Mouse (Mus musculus) megakaryocyte progenitor cell, adult 5-6 weeks (primary cell): ENCODE data around the gene Tnnt2. TPM values are rescaled to one million over a fixed set of nuclear protein-coding genes. Genes with fewer than 3 reads are reported as not detected.

Experiments
- ATAC-seq: replicated peaks from 2 replicates; pipeline ENCODE4 v1.8.0; 2016; ENCODE audit warnings: mild to moderate bottlenecking, moderate TSS enrichment, inconsistent platforms; ENCODE audit not compliant: poor library complexity
- total RNA-seq, 2 experiments: library from RNA; stranded (forward) in 1 of 2; stranded (reverse) in 1 of 2; fragments of 157-497, 149-512 nt in 1 of 2; fragments of 200-1000 nt in 1 of 2; gene quantifications; 2 replicates each; pipeline versions ENCODE4 v1.2.3 to v1.2.4; 2015 to 2017

The Tnnt2 gene
- total RNA-seq, 2 experiments from 2014 or later = not detected

GRCm38 (mm10) chr1:135895367-135895766 lies 59.2 kb downstream of the Tnnt2 start:
- ATAC-seq = 0 out of 2 replicates have a peak, but pooled peaks have one; percentile 9

- ATAC-seq = no peak
These were observed 63.1 kb downstream of the Tnnt2 start for GRCm38 (mm10) chr1:135899295-135899694.

GRCm38 (mm10) chr1:135899991-135900515 lies 63.9 kb downstream of the Tnnt2 start:
- ATAC-seq = no peak

Other genes starting within 250 kb of the Tnnt2 start
- 15.7 and 16.9 TPM in 2 replicates for gene Nav1, start 229.1 kb upstream of the Tnnt2 start, total RNA-seq (2015)
- gene Nav1, start 229.1 kb upstream of the Tnnt2 start, total RNA-seq (2017) = 2.0 and 2.8 TPM in 2 replicates
- gene Csrp1, start 116.3 kb upstream of the Tnnt2 start, total RNA-seq (2015) = 103 and 106 TPM in 2 replicates
- 104 and 113 TPM in 2 replicates for gene Csrp1, start 116.3 kb upstream of the Tnnt2 start, total RNA-seq (2017)
- 0.61 and 1.1 TPM in 2 replicates for gene Phlda3, start 70.2 kb upstream of the Tnnt2 start, total RNA-seq (2015)
- not detected in 2 replicates for gene Phlda3, start 70.2 kb upstream of the Tnnt2 start, total RNA-seq (2017)
- not detected in 2 replicates for gene Tnni1, start 56.9 kb upstream of the Tnnt2 start, total RNA-seq (2015)
- gene Tnni1, start 56.9 kb upstream of the Tnnt2 start, total RNA-seq (2017) = not detected in 2 replicates
- gene Lad1, start 17.8 kb upstream of the Tnnt2 start, total RNA-seq (2015) = not detected in 2 replicates
- gene Lad1, start 17.8 kb upstream of the Tnnt2 start, total RNA-seq (2017) = not detected in 2 replicates
- not detected in 2 replicates for gene Pkp1, start 82.9 kb downstream of the Tnnt2 start, total RNA-seq (2015)
- not detected in 2 replicates for gene Pkp1, start 82.9 kb downstream of the Tnnt2 start, total RNA-seq (2017)
- not detected in 2 replicates for gene Igfn1, start 170.0 kb downstream of the Tnnt2 start, total RNA-seq (2015)
- gene Igfn1, start 170.0 kb downstream of the Tnnt2 start, total RNA-seq (2017) = not detected in 2 replicates
- 5.8 and 12.7 TPM in 2 replicates for gene Tmem9, start 171.8 kb downstream of the Tnnt2 start, total RNA-seq (2015)
- 5.1 and 9.2 TPM in 2 replicates for gene Tmem9, start 171.8 kb downstream of the Tnnt2 start, total RNA-seq (2017)
- gene Ascl5, start 214.4 kb downstream of the Tnnt2 start, total RNA-seq (2015) = not detected in 2 replicates
- gene Ascl5, start 214.4 kb downstream of the Tnnt2 start, total RNA-seq (2017) = not detected in 2 replicates
- gene Cacna1s, start 216.4 kb downstream of the Tnnt2 start, total RNA-seq (2015) = not detected in 2 replicates
- not detected in 2 replicates for gene Cacna1s, start 216.4 kb downstream of the Tnnt2 start, total RNA-seq (2017)